Mouse (Mus musculus) myocyte (in vitro differentiated cells): ENCODE measurements around the gene Mmp2.

Experiments used
- CEBPB ChIP-seq: IDR thresholded peaks from 2 replicates; pipeline ENCODE4 v1.6.1; 2011; ENCODE audit warnings: mild to moderate bottlenecking, moderate library complexity; ENCODE audit not compliant: poor library complexity, insufficient read depth, severe bottlenecking
- E2F4 ChIP-seq: IDR thresholded peaks from one replicate; pipeline ENCODE4 v1.6.1; 2011; ENCODE audit warnings: mild to moderate bottlenecking, control low read depth, moderate library complexity; ENCODE audit not compliant: insufficient read depth
- MAX ChIP-seq: IDR thresholded peaks from one replicate; pipeline ENCODE4 v1.6.1; 2011; ENCODE audit warnings: low read depth, mild to moderate bottlenecking, control low read depth
- MYOG ChIP-seq, 3 experiments: IDR thresholded peaks; one replicate each; pipeline ENCODE4 v1.6.1; 2011; ENCODE audit warnings: control low read depth in 2 of 3, low read depth in 2 of 3, mild to moderate bottlenecking in 2 of 3; ENCODE audit not compliant: insufficient read length in 2 of 3, control insufficient read depth in 1 of 3, insufficient read depth in 1 of 3
- POLR2A ChIP-seq: IDR thresholded peaks from one replicate; pipeline ENCODE4 v1.6.1; 2011; ENCODE audit warnings: low read depth, mild to moderate bottlenecking, control low read depth, moderate library complexity; ENCODE audit not compliant: insufficient read length
- POLR2AphosphoS2 ChIP-seq: IDR thresholded peaks from one replicate; pipeline ENCODE4 v1.6.1; 2011; ENCODE audit warnings: low read depth, control low read depth; ENCODE audit not compliant: insufficient read length
- SRF ChIP-seq: IDR thresholded peaks from one replicate; pipeline ENCODE4 v1.6.1; 2011; ENCODE audit warnings: low read depth; ENCODE audit not compliant: control insufficient read depth, insufficient read length
- TCF12 ChIP-seq: IDR thresholded peaks from one replicate; pipeline ENCODE4 v1.6.1; 2011; ENCODE audit warnings: mild to moderate bottlenecking, control low read depth; ENCODE audit not compliant: poor library complexity, insufficient read depth, severe bottlenecking
- USF1 ChIP-seq: IDR thresholded peaks from one replicate; pipeline ENCODE4 v1.6.1; 2011; ENCODE audit warnings: low read depth, mild to moderate bottlenecking, control low read depth, moderate library complexity

DNA sequence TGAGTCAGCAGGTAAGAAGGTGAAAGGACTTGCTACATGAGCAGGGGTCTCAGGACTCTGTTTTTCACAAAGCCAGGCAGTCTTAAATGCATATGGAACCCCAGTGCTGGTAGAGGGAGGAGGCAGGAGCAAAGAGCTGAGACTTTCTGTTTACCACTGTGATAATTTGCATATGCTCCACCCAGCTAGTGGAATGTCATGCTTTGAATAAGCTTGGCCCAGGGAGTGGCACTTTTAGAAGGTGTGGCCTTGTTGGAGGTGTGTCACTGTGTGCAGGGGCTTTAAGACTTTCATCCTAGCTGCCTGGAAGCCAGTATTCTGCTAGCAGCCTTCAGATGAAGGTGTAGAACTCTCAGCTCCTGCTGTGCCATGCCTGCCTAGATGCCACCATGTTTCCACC lies 5.9 kb upstream of the Mmp2 start:
- TF ChIP-seq POLR2A (no peak), CEBPB (no peak), USF1 (no peak), POLR2AphosphoS2 (no peak), TCF12 (no peak), MYOG (IDR thresholded peaks at IDR 0.05; ENCODE audit: control insufficient read depth in 1 of 3, insufficient read depth in 1 of 3, insufficient read length in 2 of 3, low read depth in 2 of 3) (no peak), MAX (no peak), E2F4 (no peak), SRF (no peak)
